Mouse (Mus musculus) CH12.LX (cell line): ENCODE measurements at regions not wholly inside any gene's neighbourhood (a gene's known extent, or its start where the extent isn't known, plus 50 kb on each side); places are given as distances from the start of the nearest gene placed in this dataset.

Source experiments
- DNase-seq: peaks from one replicate; pipeline ENCODE4 v3.0.0-alpha.2; 2013; ENCODE audit errors: extremely low read depth
- H3K27ac ChIP-seq: 2 replicates; pipeline ENCODE4 v1.5.1; 2012; ENCODE audit warnings: low read depth, mild to moderate bottlenecking, control low read depth, moderate library complexity; ENCODE audit not compliant: insufficient read depth
- H3K27me3 ChIP-seq: replicated peaks from 2 replicates; pipeline ENCODE3; 2012; ENCODE audit warnings: inconsistent platforms
- H3K36me3 ChIP-seq, 2 experiments: replicated peaks in 1 of 2; 2 replicates each; pipeline versions ENCODE3 to v1.6.1; 2012; ENCODE audit warnings: inconsistent platforms in 1 of 2, low read length in 1 of 2, mild to moderate bottlenecking in 1 of 2, mixed read lengths in 1 of 2, moderate library complexity in 1 of 2; ENCODE audit not compliant: control insufficient read depth in 1 of 2, insufficient read depth in 1 of 2
- H3K4me1 ChIP-seq, 2 experiments: 2 replicates each; pipeline ENCODE4 v1.6.1; 2012; ENCODE audit warnings: inconsistent platforms in 1 of 2, moderate library complexity in 1 of 2; ENCODE audit not compliant: insufficient read depth in 2 of 2, control insufficient read depth in 1 of 2
- H3K4me2 ChIP-seq: 2 replicates; pipeline ENCODE4 v1.6.1; 2012; ENCODE audit warnings: low read depth, mild to moderate bottlenecking, control low read depth; ENCODE audit not compliant: poor library complexity, insufficient read depth, severe bottlenecking
- H3K4me3 ChIP-seq, 3 experiments: fragments of 150-350 bp in 1 of 3; sonication (generic) in 1 of 3; replicated peaks in 1 of 3; 2 replicates each; pipeline versions ENCODE3 to v1.5.1; 2011 to 2012; ENCODE audit warnings: low read depth in 2 of 3, low read length in 2 of 3, mild to moderate bottlenecking in 2 of 3, moderate library complexity in 2 of 3, control low read depth in 1 of 3, improper control_type of control experiment in 1 of 3, inconsistent platforms in 1 of 3, mixed read lengths in 1 of 3; ENCODE audit not compliant: poor library complexity in 1 of 3
- H3K79me2 ChIP-seq: replicated peaks from 2 replicates; pipeline ENCODE4 v1.6.1; 2012; ENCODE audit warnings: mild to moderate bottlenecking, moderate library complexity; ENCODE audit not compliant: control insufficient read depth, poor library complexity, insufficient read depth, severe bottlenecking; ENCODE audit errors: extremely low read depth
- H3K9ac ChIP-seq: 2 replicates; pipeline ENCODE4 v1.6.1; 2012; ENCODE audit warnings: low read depth, mild to moderate bottlenecking, control low read depth, moderate library complexity; ENCODE audit not compliant: insufficient read depth
- H3K9me3 ChIP-seq: replicated peaks from 2 replicates; pipeline ENCODE3; 2012; ENCODE audit warnings: low read length, inconsistent platforms, mixed read lengths
- BHLHE40 ChIP-seq: IDR thresholded peaks from 2 replicates; pipeline ENCODE4 v1.6.1; 2011; ENCODE audit warnings: mild to moderate bottlenecking, low read depth, low read length, improper control_type of control experiment
- CHD1 ChIP-seq: IDR thresholded peaks from 2 replicates; pipeline ENCODE4 v1.6.1; 2012; ENCODE audit warnings: low read depth, low read length, improper control_type of control experiment, inconsistent platforms
- CTCF ChIP-seq, 2 experiments: IDR thresholded peaks in 1 of 2; conservative IDR thresholded peaks in 1 of 2; 2 replicates each; pipeline ENCODE4 v1.5.1; 2011 to 2012; ENCODE audit warnings: low read depth in 2 of 2, low read length in 2 of 2, improper control_type of control experiment in 1 of 2, inconsistent platforms in 1 of 2, mild to moderate bottlenecking in 1 of 2, moderate library complexity in 1 of 2
- E2F4 ChIP-seq: IDR thresholded peaks from 2 replicates; pipeline ENCODE4 v1.6.1; 2011; ENCODE audit warnings: low read depth, low read length, improper control_type of control experiment; ENCODE audit not compliant: insufficient replicate concordance
- ELF1 ChIP-seq: IDR thresholded peaks from 2 replicates; pipeline ENCODE4 v1.6.1; 2014; ENCODE audit warnings: low read depth, mild to moderate bottlenecking, inconsistent platforms, low read length, improper control_type of control experiment
- EP300 ChIP-seq: IDR thresholded peaks from 2 replicates; pipeline ENCODE4 v1.6.1; 2011; ENCODE audit warnings: low read length, improper control_type of control experiment
- HCFC1 ChIP-seq: IDR thresholded peaks from 2 replicates; pipeline ENCODE4 v1.6.1; 2012; ENCODE audit warnings: low read depth, mild to moderate bottlenecking, inconsistent platforms, low read length, improper control_type of control experiment
- IRF4 ChIP-seq: IDR thresholded peaks from 2 replicates; pipeline ENCODE4 v1.6.1; 2014; ENCODE audit warnings: low read depth, mild to moderate bottlenecking, inconsistent platforms, low read length, improper control_type of control experiment
- MAFK ChIP-seq: IDR thresholded peaks from 2 replicates; pipeline ENCODE4 v1.6.1; 2011; ENCODE audit warnings: low read length, improper control_type of control experiment; ENCODE audit not compliant: insufficient replicate concordance
- MEF2A ChIP-seq: IDR thresholded peaks from 2 replicates; pipeline ENCODE4 v1.6.1; 2014; ENCODE audit warnings: low read depth, mild to moderate bottlenecking, inconsistent platforms, low read length, improper control_type of control experiment, borderline replicate concordance
- NRF1 ChIP-seq: IDR thresholded peaks from 2 replicates; pipeline ENCODE4 v1.6.1; 2014; ENCODE audit warnings: low read depth, mild to moderate bottlenecking, inconsistent platforms, low read length, improper control_type of control experiment, moderate library complexity
- PAX5 ChIP-seq: IDR thresholded peaks from 2 replicates; pipeline ENCODE4 v1.6.1; 2012; ENCODE audit warnings: low read length, inconsistent platforms, mixed read lengths
- POLR2AphosphoS2 ChIP-seq: IDR thresholded peaks from 2 replicates; pipeline ENCODE4 v1.6.1; 2011; ENCODE audit warnings: low read depth, low read length, improper control_type of control experiment
- RAD21 ChIP-seq: IDR thresholded peaks from 2 replicates; pipeline ENCODE4 v1.6.1; 2011; ENCODE audit warnings: low read depth, mild to moderate bottlenecking, low read length, improper control_type of control experiment, moderate library complexity
- RCOR1 ChIP-seq: conservative IDR thresholded peaks from 2 replicates; pipeline ENCODE4 v1.6.1; 2012; ENCODE audit warnings: low read depth, mild to moderate bottlenecking, inconsistent platforms, low read length, improper control_type of control experiment
- SMC3 ChIP-seq: IDR thresholded peaks from 2 replicates; pipeline ENCODE4 v1.6.1; 2011; ENCODE audit warnings: low read depth, low read length, improper control_type of control experiment
- TCF12 ChIP-seq: IDR thresholded peaks from 2 replicates; pipeline ENCODE4 v1.6.1; 2014; ENCODE audit warnings: low read depth, mild to moderate bottlenecking, inconsistent platforms, low read length, improper control_type of control experiment
- USF1 ChIP-seq: IDR thresholded peaks from 2 replicates; pipeline ENCODE4 v1.6.1; 2014; ENCODE audit warnings: low read depth, mild to moderate bottlenecking, inconsistent platforms, low read length, improper control_type of control experiment
- USF2 ChIP-seq: conservative IDR thresholded peaks from 2 replicates; pipeline ENCODE4 v1.6.1; 2011; ENCODE audit warnings: low read depth, low read length, improper control_type of control experiment
- ZC3H11A ChIP-seq: IDR thresholded peaks from 2 replicates; pipeline ENCODE4 v1.6.1; 2012; ENCODE audit warnings: low read depth, mild to moderate bottlenecking, inconsistent platforms, low read length, improper control_type of control experiment
- ZKSCAN1 ChIP-seq: IDR thresholded peaks from 2 replicates; pipeline ENCODE4 v1.6.1; 2012; ENCODE audit warnings: low read depth, inconsistent platforms, low read length, improper control_type of control experiment, borderline replicate concordance
- ZNF384 ChIP-seq: IDR thresholded peaks from 2 replicates; pipeline ENCODE4 v1.6.1; 2012; ENCODE audit warnings: low read depth, low read length, improper control_type of control experiment, inconsistent platforms
- dilution Hi-C: fragments of 300-500 bp; cut with MboI; formaldehyde crosslinking; loops from 2 replicates; pipeline ENCODE4 v1.14.3; 2020; ENCODE audit warnings: low sequenced_read_pairs; ENCODE audit not compliant: extremely low pct_unique_long_range_greater_than_20kb, extremely low pct_ligation_motif_present
- in situ Hi-C: fragments of 300-500 bp; cut with MboI; formaldehyde crosslinking; loops from 3 replicates; pipeline ENCODE4 v1.14.3; 2019; ENCODE audit warnings: low sequenced_read_pairs, low pct_ligation_motif_present, low pct_unique_long_range_greater_than_20kb, mixed read lengths

- Histone ChIP-seq H3K4me1 (no peaks in the 10 kb centered on the region), H3K79me2 (no peaks in the 10 kb centered on the region), H3K9me3 (peaks cover 2% of the 10 kb centered on the region), H3K9ac (no peak overlapping the region), H3K27ac (no peak overlapping the region), H3K36me3 (no peaks in the 10 kb centered on the region), H3K4me2 (no peak overlapping the region), H3K27me3 (no peaks in the 10 kb centered on the region), H3K4me3 (no peak overlapping the region)
- TF ChIP-seq E2F4 (no peak), MAFK (no peak), CTCF (conservative IDR thresholded peaks at IDR 0.05 in 1 of 2, IDR thresholded peaks at IDR 0.05 in 1 of 2; ENCODE audit: low read depth in 2 of 2, low read length in 2 of 2) (peak in 1 of 2 experiments; percentile 51; a peak in 2 of 4 replicates), RAD21 (peak; percentile 40), SMC3 (peak; percentile 34; the same call in 1 of the 2 replicates), ZC3H11A (no peak), IRF4 (no peak)
- DNase-seq, result no peak
- in situ Hi-C loops, result no loop called here
- dilution Hi-C loops, result no loop called here
Measured at GRCm38 (mm10) chr11:63769738-63770137, 152.4 kb downstream of the Hs3st3b1 start.

DNA sequence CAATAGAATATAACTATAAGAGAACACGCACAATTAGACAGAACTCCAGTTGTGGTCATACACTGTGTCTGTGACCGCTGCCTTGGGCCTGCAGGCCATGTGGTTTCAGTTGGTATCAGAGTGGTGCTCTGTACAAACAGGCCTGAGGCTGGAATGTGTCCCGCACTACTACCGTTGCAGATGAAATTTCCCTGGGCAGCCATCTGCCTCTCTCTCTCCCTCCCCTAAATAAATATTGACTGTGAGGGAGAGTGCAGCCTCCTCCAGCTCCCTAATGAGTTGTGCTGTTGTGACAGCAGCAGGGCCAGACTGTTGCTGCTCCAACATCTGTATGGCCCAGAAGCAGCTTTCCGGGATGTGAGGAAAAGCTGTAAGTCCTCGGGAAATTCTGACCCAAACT is 146.7 kb downstream of the Hs3st3b1 start:
- Histone ChIP-seq H3K27me3 (no peaks in the 10 kb centered on the region), H3K9me3 (no peaks in the 10 kb centered on the region), H3K4me2 (no peak overlapping the region), H3K4me3 (no peak overlapping the region), H3K27ac (no peak overlapping the region), H3K79me2 (no peaks in the 10 kb centered on the region), H3K4me1 (no peaks in the 10 kb centered on the region), H3K36me3 (no peaks in the 10 kb centered on the region), H3K9ac (no peak overlapping the region)
- TF ChIP-seq SMC3 (no peak), ZNF384 (no peak), ZKSCAN1 (no peak), HCFC1 (no peak), IRF4 (no peak), USF1 (no peak), BHLHE40 (no peak), MAFK (no peak), E2F4 (no peak)
- no peak for DNase-seq
- dilution Hi-C loops (no loop called here), in situ Hi-C loops (no loop called here)

DNA sequence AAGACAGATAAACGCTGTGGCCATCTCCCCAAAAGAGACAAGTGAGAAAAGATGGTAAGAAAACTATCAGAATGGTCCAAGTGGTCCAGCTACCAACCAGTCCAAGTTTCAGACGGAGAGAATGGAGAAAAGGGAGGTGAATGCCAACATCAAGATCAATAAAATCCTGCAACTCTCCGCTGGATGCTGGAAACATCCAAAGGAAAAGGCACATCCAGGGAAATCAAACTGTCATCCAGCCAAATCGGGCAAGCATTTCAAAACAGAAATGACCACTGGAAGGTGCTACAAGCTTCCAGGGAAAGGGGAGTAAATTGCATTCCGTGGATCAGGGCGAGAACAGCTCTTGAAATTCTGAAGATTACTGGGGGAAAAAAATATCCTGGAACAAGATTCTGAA is 142.7 kb downstream of the Hs3st3b1 start:
- no peaks in the 10 kb centered on the region for H3K79me2 ChIP-seq
- no peak for DNase-seq
- dilution Hi-C loops, result no loop called here
- H3K27ac ChIP-seq, result no peak overlapping the region
- no peak overlapping the region for H3K4me2 ChIP-seq
- no peaks in the 10 kb centered on the region for H3K27me3 ChIP-seq
- no peaks in the 10 kb centered on the region for H3K9me3 ChIP-seq
- no peaks in the 10 kb centered on the region for H3K4me1 ChIP-seq
- no peak overlapping the region for H3K4me3 ChIP-seq
- H3K36me3 ChIP-seq, result no peaks in the 10 kb centered on the region
- no peak overlapping the region for H3K9ac ChIP-seq
- in situ Hi-C loops, result no loop called here
- TF ChIP-seq USF2, result no peak
- no peak for TF ChIP-seq ZKSCAN1
- no peak for TF ChIP-seq RCOR1
- TF ChIP-seq MEF2A, result no peak
- TF ChIP-seq POLR2AphosphoS2, result no peak
- no peak for TF ChIP-seq ZC3H11A
- TF ChIP-seq ELF1, result no peak
- TF ChIP-seq TCF12, result no peak
- TF ChIP-seq NRF1, result no peak
- no peak for TF ChIP-seq EP300
- TF ChIP-seq E2F4, result no peak
- TF ChIP-seq CHD1, result no peak
- no peak for TF ChIP-seq PAX5
- TF ChIP-seq USF1, result no peak
- no peak for TF ChIP-seq IRF4
